In genomic region chr3:80802596-80803081, GRCm38 (mm10) we compare ENCODE assay signal across 8 mouse cellular contexts. TPM values are rescaled to one million over a fixed set of nuclear protein-coding genes. Genes with fewer than 3 reads are reported as not detected.
DNase-seq lines count a peak whose midpoint lies in the region; ATAC-seq and TF ChIP-seq lines count a peak whose summit lies in the region.

Gene Gria2, minus strand, starts transcription at chr3:80802835.

- WGBS in forebrain, embryonic 11.5 days, result under 1% methylated on average over 35 of the region's 35 CpGs
- WGBS in liver, embryonic 16.5 days (ENCODE audit: insufficient replicate concordance), result under 1% methylated on average over 35 of the region's 35 CpGs

- TF ChIP-seq EP300 in ES-Bruce4 (IDR thresholded peaks at IDR 0.05; ENCODE audit: insufficient read depth, low read depth, low read length), result no peak

- TF ChIP-seq CTCF in ES-Bruce4 (IDR thresholded peaks at IDR 0.05; ENCODE audit: low read depth, low read length), result no peak
- TF ChIP-seq CTCF in brain, embryonic 14.5 days (IDR thresholded peaks at IDR 0.05; ENCODE audit: borderline replicate concordance, extremely low read depth, insufficient read depth, insufficient read length), result no peak

- H3K27ac ChIP-seq in ES-Bruce4 (ENCODE audit: insufficient read depth, low read length), result no peak within 1 kb of the TSS
- H3K27ac ChIP-seq in forebrain, embryonic 11.5 days (ENCODE audit: low read depth, low read length), result 0 out of 2 replicates have a peak within 1 kb of the TSS, but pooled peaks have one; percentile 27
- H3K27ac ChIP-seq in liver, embryonic 16.5 days (ENCODE audit: low read length), result no peak within 1 kb of the TSS

- peak; percentile 89 for ATAC-seq in forebrain, embryonic 11.5 days (replicated peaks; ENCODE audit: low FRiP score)
- peak; percentile 45; the same call in 1 of the 2 replicates for ATAC-seq in liver, embryonic 16.5 days (ENCODE audit: low read depth)

- peak; percentile 96 for DNase-seq in brain, embryonic 14.5 days (ENCODE audit: low read depth)
- DNase-seq in forebrain, embryonic 11.5 days (ENCODE audit: low spot score), result peak; percentile 87
- peak; percentile 54 to 74 for DNase-seq in heart, postnatal 14 days
- peak; percentile 93 to 96 for DNase-seq in layer of hippocampus, adult 18-20 months (ENCODE audit: low spot score in 2 of 2)
- DNase-seq in retina, embryonic 14.5 days (ENCODE audit: low spot score), result peak; percentile 87
- peak; percentile 73 for DNase-seq in urinary bladder, postnatal 14 days (ENCODE audit: low spot score)

- no peaks in the 10 kb centered on the region for H3K9me3 ChIP-seq in ES-Bruce4 (replicated peaks; ENCODE audit: control insufficient read depth, insufficient read depth, low read length, poor library complexity, severe bottlenecking)
- no peaks in the 10 kb centered on the region for H3K9me3 ChIP-seq in forebrain, embryonic 11.5 days (ENCODE audit: control insufficient read depth, low read length)
- H3K9me3 ChIP-seq in liver, embryonic 16.5 days (replicated peaks; ENCODE audit: control insufficient read depth, low read length), result no peaks in the 10 kb centered on the region

- H3K36me3 ChIP-seq in ES-Bruce4 (ENCODE audit: control insufficient read depth, insufficient read depth, low read length, poor library complexity, severe bottlenecking), result no peaks in the 10 kb centered on the region
- no peaks in the 10 kb centered on the region for H3K36me3 ChIP-seq in forebrain, embryonic 11.5 days (ENCODE audit: control insufficient read depth, insufficient read depth, low read length)
- no peaks in the 10 kb centered on the region for H3K36me3 ChIP-seq in liver, embryonic 16.5 days (ENCODE audit: control insufficient read depth, insufficient read depth)

- H3K9ac ChIP-seq in ES-Bruce4 (ENCODE audit: low read depth, poor library complexity, severe bottlenecking), result no peak within 1 kb of the TSS
- H3K9ac ChIP-seq in forebrain, embryonic 11.5 days (ENCODE audit: low read length), result peak within 1 kb of the TSS; percentile 50
- H3K9ac ChIP-seq in liver, embryonic 16.5 days (ENCODE audit: low read depth, low read length), result no peak within 1 kb of the TSS

- TF ChIP-seq POLR2A in ES-Bruce4 (IDR thresholded peaks at IDR 0.05; ENCODE audit: insufficient read depth, low read length), result no peak
- peak; percentile 18; the same call in 1 of the 2 replicates for TF ChIP-seq POLR2A in brain, embryonic 14.5 days (IDR thresholded peaks at IDR 0.05; ENCODE audit: borderline replicate concordance, extremely low read depth, insufficient read depth, insufficient read length, poor library complexity, severe bottlenecking)

- peaks cover 5% of the 10 kb centered on the region for H3K27me3 ChIP-seq in ES-Bruce4 (ENCODE audit: control insufficient read depth, insufficient read depth, low read length, poor library complexity, severe bottlenecking)
- H3K27me3 ChIP-seq in forebrain, embryonic 11.5 days (ENCODE audit: control insufficient read depth, insufficient read depth, low read length), result no peaks in the 10 kb centered on the region; the same call in 1 of the 2 replicates
- peaks cover 24% of the 10 kb centered on the region for H3K27me3 ChIP-seq in liver, embryonic 16.5 days (ENCODE audit: control insufficient read depth, insufficient read depth, low read depth, low read length)

- peak within 1 kb of the TSS; percentile 50 for H3K4me3 ChIP-seq in ES-Bruce4 (ENCODE audit: low read depth, low read length)
- peak within 1 kb of the TSS; percentile 47 for H3K4me3 ChIP-seq in forebrain, embryonic 11.5 days (ENCODE audit: low read depth, low read length)
- 0 out of 2 replicates have a peak within 1 kb of the TSS, but pooled peaks have one; percentile 21 for H3K4me3 ChIP-seq in liver, embryonic 16.5 days (ENCODE audit: low read depth, low read length)

- peaks cover 2% of the 10 kb centered on the region for H3K4me1 ChIP-seq in ES-Bruce4 (ENCODE audit: control insufficient read depth, insufficient read depth, low read length)
- 0 out of 2 replicates have a peak, but pooled peaks cover 2% of the 10 kb centered on the region for H3K4me1 ChIP-seq in forebrain, embryonic 11.5 days (replicated peaks; ENCODE audit: control insufficient read depth, insufficient read depth, low read length)
- H3K4me1 ChIP-seq in liver, embryonic 16.5 days (ENCODE audit: control insufficient read depth, low read depth, low read length), result no peaks in the 10 kb centered on the region

- H3K4me2 ChIP-seq in forebrain, embryonic 11.5 days (ENCODE audit: low read depth, low read length, severe bottlenecking), result peak within 1 kb of the TSS; percentile 50
- H3K4me2 ChIP-seq in liver, embryonic 16.5 days (ENCODE audit: low read depth, low read length), result peak within 1 kb of the TSS; percentile 35

- intact Hi-C loops in heart, postnatal 14 days (cut with DNase I), result loop anchor here (2.0 kb wide), 1 partner anchor 722 kb away; no protein-coding TSS in a partner anchor

RNA-seq across cellular contexts. Expression of gene Gria2, which starts in this region (rescaled TPM):
- polyA plus RNA-seq in ES-Bruce4 (2011; ENCODE audit: insufficient read depth, insufficient read length, low read depth, missing spikeins), result 0.21 TPM in 1 of 2 replicates, not detected in the other
- 142 and 179 TPM in 2 replicates for polyA plus RNA-seq in brain, embryonic 14.5 days (2012; rRNA removed)
- 14.6 and 14.7 TPM in 2 replicates for polyA plus RNA-seq in forebrain, embryonic 11.5 days (2014; fragmentation: Nextera tagmentation; extraction: Ambion mirVana)
- total RNA-seq in heart, postnatal 14 days (2021), result under 1 TPM in 1 of 2 experiments, not detected in 1; 0.17 TPM
- total RNA-seq in layer of hippocampus, adult 18-20 months (2021), result 100 to 1,000 TPM; 619 to 678 TPM
- 0.02 TPM in 1 of 2 replicates, not detected in the other for polyA plus RNA-seq in liver, embryonic 16.5 days (2015; fragmentation: Nextera tagmentation; extraction: Ambion mirVana)

Comparison
In these comparisons a context has a peak if more than half of its experiments do, and no peak if none do; other contexts are left out.
1. RNA of gene Gria2 (total RNA-seq): 619 to 678 TPM in layer of hippocampus, adult 18-20 months; 0.17 TPM in heart, postnatal 14 days; every median in the first group is over 100 times any median in the second.
2. RNA of gene Gria2 (polyA plus RNA-seq): 142 to 179 TPM in brain, embryonic 14.5 days and 14.6 to 14.7 TPM in forebrain, embryonic 11.5 days; 0.21 TPM in ES-Bruce4 and 0.02 TPM in liver, embryonic 16.5 days; every median in the first group is over 10 times any median in the second.
3. Peak in DNase-seq in heart, postnatal 14 days; RNA of the gene not detected or under 1 TPM.
4. Peak in ATAC-seq, H3K4me3 ChIP-seq and H3K4me2 ChIP-seq in liver, embryonic 16.5 days; RNA of the gene not detected or under 1 TPM.
5. Peak in every context shown above with its lines, with median percentiles within 50 percentile points of each other: H3K4me3 ChIP-seq and DNase-seq.